Mouse (Mus musculus) cortical plate, adult 2 months (tissue): ENCODE data around the gene Cyb5d1. TPM values are rescaled to one million over a fixed set of nuclear protein-coding genes. Genes with fewer than 3 reads are reported as not detected.

ENCODE experiments used
- H3K27ac ChIP-seq: fragments of 200-500 bp; 2 replicates; pipeline ENCODE4 v1.5.1; 2012; ENCODE audit warnings: low read length, control low read depth, inconsistent platforms; ENCODE audit not compliant: insufficient read depth
- H3K4me1 ChIP-seq: fragments of 200-500 bp; 2 replicates; pipeline ENCODE4 v1.6.1; 2011; ENCODE audit warnings: low read length; ENCODE audit not compliant: control insufficient read depth, insufficient read depth
- H3K4me3 ChIP-seq: fragments of 200-500 bp; 2 replicates; pipeline ENCODE4 v1.5.1; 2011; ENCODE audit warnings: mild to moderate bottlenecking, low read length, control low read depth; ENCODE audit not compliant: insufficient read depth
- CTCF ChIP-seq: fragments of 200-500 bp; IDR thresholded peaks from 2 replicates; pipeline ENCODE4 v1.5.1; 2011; ENCODE audit warnings: mild to moderate bottlenecking, control low read depth, low read length; ENCODE audit not compliant: insufficient read depth; ENCODE audit errors: extremely low read depth
- POLR2A ChIP-seq: fragments of 200-500 bp; IDR thresholded peaks from 2 replicates; pipeline ENCODE4 v1.6.1; 2011; ENCODE audit warnings: mild to moderate bottlenecking, low read length, control low read depth; ENCODE audit not compliant: insufficient read depth; ENCODE audit errors: extremely low read depth
- polyA plus RNA-seq: library from polyadenylated mRNA; depleted of rRNA; stranded (reverse); fragments of >200 nt; gene quantifications from 2 replicates; pipeline ENCODE4 v1.2.3, GENCODE M21; 2012

The Cyb5d1 gene
- polyA plus RNA-seq, 1 experiment = 35.6 TPM

DNA sequence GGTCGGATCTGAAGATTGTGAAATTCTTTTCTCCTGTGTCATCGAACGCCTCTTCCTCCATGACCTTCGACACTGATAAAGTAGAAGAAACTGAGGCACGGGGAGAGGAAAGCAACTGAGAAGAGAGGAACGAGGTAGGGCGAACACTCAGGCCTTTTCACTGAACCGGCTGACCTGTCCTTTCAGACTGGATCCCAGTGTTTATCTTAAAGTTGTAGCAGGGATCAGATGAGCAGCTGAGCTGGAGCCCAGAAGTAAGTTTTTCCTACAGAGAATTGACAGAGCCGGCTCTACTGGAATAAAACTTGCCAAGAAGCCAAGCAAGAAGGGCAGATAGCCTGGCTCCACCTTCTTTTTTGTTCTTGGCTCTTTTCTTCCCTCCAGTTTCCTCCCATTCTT lies 24.6 kb downstream of the Cyb5d1 start:
- peaks cover 5% of the 10 kb centered on the region for H3K4me1 ChIP-seq
- no peak for TF ChIP-seq CTCF
- no peak for TF ChIP-seq POLR2A
- no peak overlapping the region for H3K4me3 ChIP-seq
- H3K27ac ChIP-seq = 0 out of 2 replicates have a peak overlapping the region, but pooled peaks have one; percentile 24

DNA sequence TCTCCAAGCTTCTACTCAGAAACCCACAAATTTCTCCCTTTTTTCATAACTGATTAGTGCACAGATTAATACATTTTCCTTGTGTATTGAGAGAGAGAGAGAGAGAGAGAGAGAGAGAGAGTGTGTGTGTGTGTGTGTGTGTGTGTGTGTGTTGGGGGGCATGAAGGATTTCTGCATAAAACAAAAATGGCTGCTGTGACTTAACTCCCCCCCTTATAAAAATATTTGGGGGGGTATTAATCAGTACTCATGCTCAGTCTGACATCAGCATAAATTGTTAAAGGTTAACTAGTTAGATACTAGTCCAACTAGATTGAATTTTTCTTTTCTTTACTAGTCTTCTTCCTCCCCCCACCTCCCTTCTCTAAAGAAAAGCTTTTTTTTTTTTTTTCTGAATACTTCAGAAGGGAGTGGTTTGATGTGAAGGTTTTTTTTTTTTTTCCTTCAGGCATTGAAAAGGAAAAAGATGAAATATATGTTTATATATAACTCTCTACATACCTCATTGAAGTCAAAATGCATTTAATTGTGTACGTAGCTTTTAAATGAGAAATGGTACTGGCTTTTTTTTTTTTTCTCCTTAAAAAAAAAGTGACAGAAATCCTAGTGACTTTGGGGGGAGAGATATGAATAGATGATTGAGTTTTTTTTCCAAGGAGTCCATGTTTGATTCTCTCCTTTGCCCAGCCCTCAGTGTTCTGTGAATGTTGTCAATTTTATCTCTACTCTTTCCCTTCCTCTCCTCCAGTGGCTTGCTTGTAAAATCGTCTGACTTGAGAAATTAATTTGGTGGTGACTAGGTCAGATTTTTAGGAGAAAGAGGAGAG lies 25.2 kb downstream of the Cyb5d1 start:
- no peak for TF ChIP-seq POLR2A
- no peak for TF ChIP-seq CTCF
- no peak overlapping the region for H3K4me3 ChIP-seq
- peaks cover 10% of the 10 kb centered on the region for H3K4me1 ChIP-seq
- H3K27ac ChIP-seq = 0 out of 2 replicates have a peak overlapping the region, but pooled peaks have one; percentile 24

DNA sequence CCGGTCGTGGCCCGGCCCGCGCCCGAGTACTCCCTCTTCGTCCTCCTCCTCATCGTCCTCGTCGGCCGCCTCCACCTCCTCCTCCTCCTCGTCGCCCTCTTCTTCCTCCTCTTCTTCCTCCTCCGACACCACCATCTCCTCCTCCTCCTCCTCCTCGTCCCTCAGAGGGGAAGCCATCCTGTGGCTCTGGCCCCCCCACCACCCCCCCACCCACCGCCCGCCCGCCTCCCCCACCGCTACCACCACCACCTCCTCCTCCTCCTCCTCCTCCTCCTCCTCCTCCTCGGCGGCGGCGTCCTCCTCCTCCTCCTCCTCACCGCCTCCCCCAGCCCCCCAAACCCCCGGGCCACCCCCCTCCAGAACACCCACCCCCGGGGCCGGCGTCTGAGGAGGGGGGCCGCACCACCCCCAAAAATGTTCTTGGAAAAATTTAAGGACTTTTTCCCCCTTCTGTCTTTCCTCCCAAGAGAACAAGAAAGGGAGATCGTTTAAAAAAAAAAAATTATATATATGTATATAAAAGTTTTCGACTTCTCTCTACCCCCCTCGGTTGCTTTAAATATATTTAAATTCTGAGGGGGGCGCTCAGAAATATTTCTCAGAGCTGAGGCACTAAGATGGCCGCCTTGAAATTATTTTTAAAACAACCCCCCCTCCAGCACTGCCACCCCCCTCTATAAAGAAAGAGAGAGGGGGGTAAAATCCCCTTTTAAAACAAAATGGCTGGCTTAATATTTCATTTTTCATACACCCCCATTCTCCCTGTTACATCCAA lies 26.0 kb downstream of the Cyb5d1 start, which contains the start of gene Chd3:
Chd3 (minus strand) TSS at position 192 of the 775 bp plus-strand sequence.
- H3K4me3 ChIP-seq = peak within 1 kb of the TSS; percentile 88
- peaks cover 14% of the 10 kb centered on the region for H3K4me1 ChIP-seq
- TF ChIP-seq CTCF = no peak
- TF ChIP-seq POLR2A = no peak
- H3K27ac ChIP-seq = peak within 1 kb of the TSS; percentile 94

DNA sequence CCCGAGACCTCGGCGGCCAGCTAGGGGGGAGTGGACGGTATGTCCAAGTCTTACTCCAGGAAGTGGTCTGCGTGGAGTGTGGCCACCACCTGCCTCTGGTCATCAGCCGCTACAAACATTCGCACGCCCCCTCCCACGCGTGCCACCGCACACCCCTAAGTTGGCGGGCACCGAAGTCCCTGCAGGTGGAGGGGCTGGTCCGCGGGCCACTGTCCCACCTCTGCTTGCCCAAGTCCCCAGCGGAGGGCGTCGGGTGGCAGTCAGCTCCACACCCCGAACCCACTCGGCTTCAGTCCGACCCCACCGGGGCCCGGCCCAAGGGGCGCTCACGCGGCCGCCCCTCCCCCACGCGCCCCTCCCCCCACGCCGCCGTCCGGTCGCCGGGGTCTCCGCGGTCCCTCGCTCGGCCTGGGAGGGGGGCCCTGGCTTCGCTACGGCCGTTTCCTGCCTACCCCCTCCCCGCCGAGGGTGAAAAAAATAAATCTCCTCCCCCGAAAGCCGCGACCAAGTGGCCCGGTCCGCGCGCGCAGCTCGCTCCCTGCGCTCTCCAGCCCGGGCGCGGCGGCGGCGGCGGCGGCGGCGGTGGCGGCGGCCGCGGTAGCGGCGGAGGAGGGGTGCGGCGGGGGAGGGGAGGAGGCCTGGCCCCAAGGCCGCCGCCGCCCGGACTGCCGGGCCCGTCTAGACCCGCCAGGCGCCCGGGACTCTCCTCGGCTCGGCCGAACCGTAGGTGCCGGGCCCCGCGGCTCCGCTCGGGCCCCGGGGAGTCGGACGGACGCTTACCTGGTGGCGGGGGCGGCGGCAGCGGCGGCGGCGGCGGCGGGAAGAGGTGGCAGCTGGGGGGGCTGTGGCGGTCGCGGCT lies 26.8 kb downstream of the Cyb5d1 start:
- H3K4me3 ChIP-seq = peak overlapping the region; percentile 88
- peaks cover 16% of the 10 kb centered on the region for H3K4me1 ChIP-seq
- TF ChIP-seq POLR2A = no peak
- TF ChIP-seq CTCF = no peak
- peak overlapping the region; percentile 94 for H3K27ac ChIP-seq

DNA sequence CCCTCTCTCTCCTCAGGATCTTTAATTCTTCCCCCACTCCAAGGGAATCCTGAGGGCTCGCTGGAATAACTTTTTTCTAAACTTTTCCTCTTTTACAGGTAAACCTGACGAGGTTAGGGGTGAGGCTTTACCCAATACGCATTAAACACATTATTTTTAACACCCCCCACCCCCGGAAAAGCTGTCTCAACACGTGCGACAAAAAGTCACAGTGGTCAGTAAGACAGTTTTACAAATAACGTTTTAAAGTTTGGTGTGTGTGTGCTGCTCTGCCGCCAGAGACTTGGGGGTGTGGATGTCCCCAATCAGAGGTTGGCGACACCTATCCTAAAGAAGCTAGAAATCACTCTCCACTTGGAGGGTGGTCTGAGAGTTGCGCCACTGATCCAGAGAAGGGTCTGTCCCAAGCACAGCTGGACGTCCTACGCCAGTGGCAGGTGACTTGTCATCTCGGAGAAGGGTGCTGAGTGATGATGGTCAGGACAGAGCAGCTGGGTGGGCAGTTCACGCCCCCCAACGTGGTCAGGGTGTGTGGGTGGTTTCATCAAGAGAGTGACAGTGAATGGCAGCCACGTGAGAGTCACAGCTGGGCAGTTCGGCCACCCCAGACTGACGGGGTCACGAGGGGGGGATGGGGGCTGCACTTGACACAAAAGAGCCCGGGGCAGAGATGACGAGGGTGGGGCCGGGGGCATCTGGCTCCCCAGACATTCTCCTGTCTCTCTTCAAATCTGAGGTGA lies 27.6 kb downstream of the Cyb5d1 start:
- H3K4me3 ChIP-seq = peak overlapping the region; percentile 88
- peak overlapping the region; percentile 85 for H3K27ac ChIP-seq
- TF ChIP-seq POLR2A (no peak), CTCF (no peak)
- H3K4me1 ChIP-seq = peaks cover 16% of the 10 kb centered on the region

DNA sequence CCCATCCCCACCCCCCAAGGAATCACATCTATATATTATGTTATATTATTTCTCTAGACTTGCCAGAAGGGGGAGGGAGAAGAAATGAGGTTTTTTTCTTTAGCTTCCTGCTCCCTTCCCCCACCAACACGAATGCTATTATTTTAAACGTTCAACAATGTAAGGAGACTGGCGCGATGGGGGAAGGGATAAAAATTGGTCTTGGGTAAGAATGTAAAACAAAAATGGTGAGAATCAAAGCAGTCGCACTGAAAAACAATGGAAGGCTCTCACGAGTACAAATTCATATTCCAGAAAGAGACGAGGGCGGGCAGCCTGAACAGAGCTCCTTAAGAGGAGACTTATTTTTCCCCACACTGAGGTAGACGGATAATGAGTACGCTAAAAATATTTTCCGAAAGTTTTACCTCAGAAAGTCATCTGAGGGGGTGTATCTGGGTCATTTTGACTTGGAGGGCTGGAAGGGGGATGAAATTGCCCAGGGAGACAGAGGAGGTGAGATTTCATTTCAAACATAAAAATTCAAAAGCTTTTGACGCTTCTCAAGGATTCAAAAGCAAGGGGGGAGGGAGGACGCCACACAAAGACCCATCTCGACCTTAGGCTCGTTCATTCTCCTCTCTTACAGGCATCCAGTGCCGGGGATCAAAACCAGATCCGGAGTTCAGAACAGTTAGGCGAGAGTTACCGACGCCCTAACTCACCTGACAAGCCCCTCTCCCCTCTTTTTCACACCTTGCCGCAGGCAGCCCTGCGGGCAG lies 28.4 kb downstream of the Cyb5d1 start:
- Histone ChIP-seq H3K27ac (peak overlapping the region; percentile 77), H3K4me3 (peak overlapping the region; percentile 88), H3K4me1 (peaks cover 16% of the 10 kb centered on the region)
- no peak for TF ChIP-seq POLR2A
- no peak for TF ChIP-seq CTCF

DNA sequence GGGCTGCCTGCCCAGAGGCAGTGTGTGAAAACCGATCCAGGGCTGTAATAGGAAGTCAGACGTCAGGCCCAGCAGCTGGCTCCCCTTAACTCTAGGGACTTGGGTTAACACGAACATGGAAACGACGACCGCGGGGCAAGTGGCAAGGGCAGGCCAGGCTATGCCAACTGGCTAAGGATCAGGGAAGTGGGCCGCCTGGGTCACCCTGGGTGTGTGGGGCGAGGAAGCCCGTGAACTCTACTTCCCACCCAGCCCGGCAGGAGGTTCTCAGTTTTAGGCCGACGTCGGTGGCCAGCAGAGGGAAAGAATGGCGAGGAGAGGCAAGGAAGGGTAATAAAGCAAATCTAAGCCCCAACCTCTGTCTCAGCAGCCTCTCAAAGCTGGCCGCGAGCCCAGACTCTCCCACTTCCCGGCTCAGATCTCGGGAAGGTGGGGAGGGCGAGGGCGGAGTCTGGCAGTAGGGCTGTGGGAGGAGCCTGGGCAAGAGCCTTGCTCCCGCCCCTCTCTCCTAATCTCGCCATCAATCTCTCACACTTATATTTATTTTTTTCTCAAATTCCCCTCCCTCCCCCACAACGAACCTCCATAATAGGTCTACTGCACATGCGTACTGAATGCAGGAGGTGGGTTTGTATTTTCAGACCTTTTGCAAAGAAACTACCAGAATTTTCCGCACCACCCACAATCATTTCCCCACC lies 29.1 kb downstream of the Cyb5d1 start:
- H3K27ac ChIP-seq = peak overlapping the region; percentile 93
- H3K4me3 ChIP-seq = peak overlapping the region; percentile 37
- H3K4me1 ChIP-seq = peaks cover 14% of the 10 kb centered on the region
- TF ChIP-seq CTCF (no peak), POLR2A (peak; percentile 62; the same call in 1 of the 2 replicates)
